Mouse (Mus musculus) neural tube, embryonic 13.5 days (tissue): Measurements from ENCODE around the gene Romo1. TPM values are rescaled to one million over a fixed set of nuclear protein-coding genes. Genes with fewer than 3 reads are reported as not detected.

ENCODE experiments used
- ATAC-seq: fragments of 200-750 bp; cut with Nextera tagmentation; 2 replicates; pipeline ENCODE4 v1.8.0; 2017; ENCODE audit warnings: low read depth, mild to moderate bottlenecking, moderate TSS enrichment, moderate library complexity
- H3K27ac ChIP-seq: fragments of 300-500 bp; sonication (generic); replicated peaks from 2 replicates; pipeline ENCODE4 v1.5.1; 2015; ENCODE audit warnings: moderate library complexity, mild to moderate bottlenecking, inconsistent platforms
- H3K27me3 ChIP-seq: fragments of 300-500 bp; sonication (generic); 2 replicates; pipeline ENCODE4 v1.6.1; 2015; ENCODE audit warnings: mild to moderate bottlenecking, inconsistent platforms
- H3K36me3 ChIP-seq: fragments of 300-500 bp; sonication (generic); 2 replicates; pipeline ENCODE4 v1.6.1; 2015; ENCODE audit warnings: mild to moderate bottlenecking, inconsistent platforms
- H3K4me1 ChIP-seq: fragments of 300-500 bp; sonication (generic); replicated peaks from 2 replicates; pipeline ENCODE4 v1.6.1; 2015; ENCODE audit warnings: inconsistent platforms
- H3K4me2 ChIP-seq: fragments of 300-500 bp; sonication (generic); 2 replicates; pipeline ENCODE4 v1.6.1; 2015; ENCODE audit warnings: inconsistent platforms, mild to moderate bottlenecking, moderate library complexity
- H3K4me3 ChIP-seq: fragments of 300-500 bp; sonication (generic); 2 replicates; pipeline ENCODE4 v1.5.1; 2015; ENCODE audit warnings: mild to moderate bottlenecking, inconsistent platforms
- H3K9ac ChIP-seq: fragments of 300-500 bp; sonication (generic); 2 replicates; pipeline ENCODE4 v1.6.1; 2015; ENCODE audit warnings: moderate library complexity, mild to moderate bottlenecking, inconsistent platforms
- H3K9me3 ChIP-seq: fragments of 300-500 bp; sonication (generic); 2 replicates; pipeline ENCODE4 v1.6.1; 2016; ENCODE audit warnings: inconsistent platforms
- WGBS: fragments of 180-500 bp; shearing (Covaris S2); methylation state at CpG from one replicate; pipeline ENCODE4 v1.1.7; 2015; 5-methylcytosine and 5-hydroxymethylcytosine counted together
- polyA plus RNA-seq: library from polyadenylated mRNA; unstranded; fragments of >200 nt; fragmentation: Nextera tagmentation; extraction: Ambion mirVana; gene quantifications from 2 replicates; pipeline ENCODE4 v1.2.1, GENCODE M21; 2015

The Romo1 gene
- polyA plus RNA-seq, 1 experiment from 2014 or later, result 399 TPM

GRCm38 (mm10) chr2:156145486-156146130 is 1.8 kb downstream of the Romo1 start:
- Histone ChIP-seq H3K4me2 (peak overlapping the region; percentile 68), H3K36me3 (peaks cover 41% of the 10 kb centered on the region), H3K27ac (no peak overlapping the region), H3K4me1 (peaks cover 27% of the 10 kb centered on the region), H3K9me3 (no peaks in the 10 kb centered on the region), H3K27me3 (no peaks in the 10 kb centered on the region), H3K9ac (0 out of 2 replicates have a peak overlapping the region, but pooled peaks have one; percentile 89), H3K4me3 (peak overlapping the region; percentile 89; the same call in 1 of the 2 replicates)
- WGBS, result 61% methylated on average over 11 of the region's 11 CpGs
- no peak for ATAC-seq

GRCm38 (mm10) chr2:156146272-156146989 is 2.6 kb downstream of the Romo1 start:
- ATAC-seq, result no peak
- WGBS, result 67% methylated on average over 5 of the region's 5 CpGs
- Histone ChIP-seq H3K9me3 (no peaks in the 10 kb centered on the region), H3K4me2 (no peak overlapping the region), H3K9ac (no peak overlapping the region), H3K4me3 (no peak overlapping the region), H3K27ac (no peak overlapping the region), H3K4me1 (peaks cover 27% of the 10 kb centered on the region), H3K27me3 (no peaks in the 10 kb centered on the region), H3K36me3 (peaks cover 47% of the 10 kb centered on the region)

GRCm38 (mm10) chr2:156147316-156147915 is 3.6 kb downstream of the Romo1 start:
- H3K27ac ChIP-seq, result no peak overlapping the region
- WGBS, result 91% methylated on average over 3 of the region's 3 CpGs
- no peaks in the 10 kb centered on the region for H3K27me3 ChIP-seq
- peaks cover 50% of the 10 kb centered on the region for H3K36me3 ChIP-seq
- H3K9ac ChIP-seq, result no peak overlapping the region
- no peak overlapping the region for H3K4me2 ChIP-seq
- no peaks in the 10 kb centered on the region for H3K9me3 ChIP-seq
- H3K4me3 ChIP-seq, result no peak overlapping the region
- no peak for ATAC-seq
- H3K4me1 ChIP-seq, result peaks cover 27% of the 10 kb centered on the region

GRCm38 (mm10) chr2:156151538-156151937 is 7.7 kb downstream of the Romo1 start:
- H3K9ac ChIP-seq, result no peak overlapping the region
- no peak overlapping the region for H3K4me2 ChIP-seq
- H3K27ac ChIP-seq, result no peak overlapping the region
- no peaks in the 10 kb centered on the region for H3K27me3 ChIP-seq
- no peak for ATAC-seq
- H3K4me1 ChIP-seq, result 0 out of 2 replicates have a peak, but pooled peaks cover 4% of the 10 kb centered on the region
- no peaks in the 10 kb centered on the region for H3K9me3 ChIP-seq
- peaks cover 70% of the 10 kb centered on the region for H3K36me3 ChIP-seq
- H3K4me3 ChIP-seq, result no peak overlapping the region

- Histone ChIP-seq H3K27me3 (no peaks in the 10 kb centered on the region), H3K4me2 (no peak overlapping the region), H3K27ac (no peak overlapping the region), H3K4me3 (no peak overlapping the region), H3K9me3 (no peaks in the 10 kb centered on the region), H3K4me1 (no peaks in the 10 kb centered on the region), H3K36me3 (peaks cover 84% of the 10 kb centered on the region), H3K9ac (no peak overlapping the region)
- no peak for ATAC-seq
- 100% methylated on average over 1 of the region's 1 CpGs for WGBS
Observed at GRCm38 (mm10) chr2:156165478-156165877, 21.6 kb downstream of the Romo1 start.

GRCm38 (mm10) chr2:156166557-156166956 is 22.7 kb downstream of the Romo1 start:
- H3K4me1 ChIP-seq, result no peaks in the 10 kb centered on the region
- H3K4me2 ChIP-seq, result no peak overlapping the region
- H3K36me3 ChIP-seq, result peaks cover 88% of the 10 kb centered on the region
- no peak for ATAC-seq
- H3K9me3 ChIP-seq, result no peaks in the 10 kb centered on the region
- no peak overlapping the region for H3K27ac ChIP-seq
- no peak overlapping the region for H3K9ac ChIP-seq
- H3K4me3 ChIP-seq, result no peak overlapping the region
- no peaks in the 10 kb centered on the region for H3K27me3 ChIP-seq
- 95% methylated on average over 5 of the region's 5 CpGs for WGBS

- Histone ChIP-seq H3K36me3 (peaks cover 47% of the 10 kb centered on the region), H3K4me2 (peak overlapping the region; percentile 22; the same call in 1 of the 2 replicates)
- ATAC-seq, result no peak
Observed at GRCm38 (mm10) chr2:156177079-156177478, 33.2 kb downstream of the Romo1 start.

GRCm38 (mm10) chr2:156177651-156178050 is 33.8 kb downstream of the Romo1 start:
- no peak overlapping the region for H3K9ac ChIP-seq
- WGBS, result 78% methylated on average over 7 of the region's 7 CpGs
- peaks cover 41% of the 10 kb centered on the region for H3K36me3 ChIP-seq
- peaks cover 49% of the 10 kb centered on the region for H3K4me1 ChIP-seq
- H3K4me2 ChIP-seq, result peak overlapping the region; percentile 95
- no peak for ATAC-seq
- H3K9me3 ChIP-seq, result no peaks in the 10 kb centered on the region
- peak overlapping the region; percentile 99 for H3K4me3 ChIP-seq
- H3K27ac ChIP-seq, result no peak overlapping the region
- H3K27me3 ChIP-seq, result no peaks in the 10 kb centered on the region

More at GRCm38 (mm10) chr2:156177079-156177478, 33.2 kb downstream of the Romo1 start:
- Histone ChIP-seq H3K4me3 (no peak overlapping the region), H3K27ac (no peak overlapping the region), H3K4me1 (peaks cover 49% of the 10 kb centered on the region), H3K9me3 (no peaks in the 10 kb centered on the region), H3K9ac (no peak overlapping the region), H3K27me3 (no peaks in the 10 kb centered on the region)
- WGBS, result 91% methylated on average over 6 of the region's 6 CpGs

GRCm38 (mm10) chr2:156179046-156179795 is 35.4 kb downstream of the Romo1 start:
- 1% methylated on average over 47 of the region's 47 CpGs for WGBS
- H3K27me3 ChIP-seq, result no peaks in the 10 kb centered on the region
- peak overlapping the region; percentile 99 for H3K4me3 ChIP-seq
- peak overlapping the region; percentile 100 for H3K9ac ChIP-seq
- peak overlapping the region; percentile 99 for H3K27ac ChIP-seq
- H3K9me3 ChIP-seq, result no peaks in the 10 kb centered on the region
- H3K4me2 ChIP-seq, result peak overlapping the region; percentile 95
- peak; percentile 47 for ATAC-seq
- peaks cover 29% of the 10 kb centered on the region for H3K36me3 ChIP-seq
- H3K4me1 ChIP-seq, result peaks cover 45% of the 10 kb centered on the region

- no peaks in the 10 kb centered on the region for H3K27me3 ChIP-seq
- H3K36me3 ChIP-seq, result peaks cover 24% of the 10 kb centered on the region
- peak overlapping the region; percentile 99 for H3K4me3 ChIP-seq
- peak overlapping the region; percentile 99 for H3K27ac ChIP-seq
- 0% methylated on average over 34 of the region's 41 CpGs for WGBS
- ATAC-seq, result peak; percentile 17; the same call in 1 of the 2 replicates
- H3K9me3 ChIP-seq, result no peaks in the 10 kb centered on the region
- peak overlapping the region; percentile 95; the same call in 1 of the 2 replicates for H3K4me2 ChIP-seq
- peaks cover 43% of the 10 kb centered on the region for H3K4me1 ChIP-seq
- H3K9ac ChIP-seq, result peak overlapping the region; percentile 100
Observed at GRCm38 (mm10) chr2:156179796-156180093, 35.9 kb downstream of the Romo1 start.

- Histone ChIP-seq H3K4me1 (peaks cover 43% of the 10 kb centered on the region), H3K27me3 (no peaks in the 10 kb centered on the region), H3K9me3 (no peaks in the 10 kb centered on the region), H3K4me2 (peak within 1 kb of the TSS; percentile 95), H3K27ac (peak within 1 kb of the TSS; percentile 99), H3K4me3 (peak within 1 kb of the TSS; percentile 99), H3K36me3 (peaks cover 24% of the 10 kb centered on the region), H3K9ac (peak within 1 kb of the TSS; percentile 100)
- ATAC-seq, result peak; percentile 97
- WGBS, result under 1% methylated on average over 47 of the region's 47 CpGs
Observed at GRCm38 (mm10) chr2:156180094-156180821, 36.4 kb downstream of the Romo1 start, which contains the start of gene Rbm39. TSS of gene Rbm39 (minus strand) at chr2:156180238.
